Mouse (Mus musculus) ES-E14 (cell line): ENCODE results near the gene Arhgef19. TPM values are rescaled to one million over a fixed set of nuclear protein-coding genes. Genes with fewer than 3 reads are reported as not detected.

Experiments
- DNase-seq: peaks from one replicate; pipeline ENCODE4 v3.0.0-alpha.2; 2013; ENCODE audit warnings: low read depth, low spot score
- H3K27ac ChIP-seq: 2 replicates; pipeline ENCODE4 v1.5.1; 2012; ENCODE audit warnings: low read depth, mild to moderate bottlenecking, low read length, moderate library complexity, mixed read lengths; ENCODE audit not compliant: poor library complexity, insufficient read depth, severe bottlenecking
- H3K36me3 ChIP-seq: 2 replicates; pipeline ENCODE4 v1.6.1; 2012; ENCODE audit warnings: mild to moderate bottlenecking, low read length, moderate library complexity, mixed read lengths; ENCODE audit not compliant: control insufficient read depth, poor library complexity, insufficient read depth, severe bottlenecking
- H3K4me1 ChIP-seq, 2 experiments: fragments of 150-350 bp in 1 of 2; sonication (generic) in 1 of 2; 2 replicates each; pipeline ENCODE4 v1.6.1; 2012; ENCODE audit warnings: low read length in 2 of 2, mild to moderate bottlenecking in 1 of 2, mixed read lengths in 1 of 2; ENCODE audit not compliant: control insufficient read depth in 2 of 2, insufficient read depth in 2 of 2, poor library complexity in 1 of 2
- H3K4me3 ChIP-seq, 2 experiments: fragments of 150-350 bp in 1 of 2; sonication (generic) in 1 of 2; 2 replicates each; pipeline ENCODE4 v1.5.1; 2012; ENCODE audit warnings: low read length in 2 of 2, low read depth in 1 of 2, mild to moderate bottlenecking in 1 of 2, mixed read lengths in 1 of 2; ENCODE audit not compliant: insufficient read depth in 1 of 2, poor library complexity in 1 of 2, severe bottlenecking in 1 of 2
- H3K9ac ChIP-seq: 2 replicates; pipeline ENCODE4 v1.6.1; 2012; ENCODE audit warnings: low read depth, mild to moderate bottlenecking, low read length, mixed read lengths; ENCODE audit not compliant: poor library complexity, insufficient read depth, severe bottlenecking
- H3K9me3 ChIP-seq: fragments of 150-350 bp; sonication (generic); 2 replicates; pipeline ENCODE4 v1.6.1; 2012; ENCODE audit warnings: low read depth, mild to moderate bottlenecking, low read length; ENCODE audit not compliant: control insufficient read depth, insufficient read depth
- CHD2 ChIP-seq: IDR thresholded peaks from 2 replicates; pipeline ENCODE4 v1.6.1; 2014; ENCODE audit warnings: mild to moderate bottlenecking, low read depth, low read length, inconsistent platforms
- HCFC1 ChIP-seq: IDR thresholded peaks from 2 replicates; pipeline ENCODE4 v1.6.1; 2012; ENCODE audit warnings: low read length, inconsistent platforms, borderline replicate concordance; ENCODE audit not compliant: insufficient read depth
- MAFK ChIP-seq: IDR thresholded peaks from 2 replicates; pipeline ENCODE4 v1.6.1; 2014; ENCODE audit warnings: mild to moderate bottlenecking, low read depth, low read length, inconsistent platforms; ENCODE audit not compliant: insufficient read depth
- ZC3H11A ChIP-seq: IDR thresholded peaks from 2 replicates; pipeline ENCODE4 v1.6.1; 2012; ENCODE audit warnings: low read depth, mild to moderate bottlenecking, inconsistent platforms, low read length, borderline replicate concordance
- ZNF384 ChIP-seq: IDR thresholded peaks from 2 replicates; pipeline ENCODE4 v1.6.1; 2012; ENCODE audit warnings: low read depth, low read length, inconsistent platforms
- in situ Hi-C, 2 experiments: fragments of 600-800 bp; cut with MboI; formaldehyde crosslinking; loops; one replicate each; pipeline ENCODE4 v1.15.1; 2025; ENCODE audit warnings: low sequenced_read_pairs in 2 of 2, inconsistent platforms in 1 of 2; ENCODE audit not compliant: unreplicated experiment in 2 of 2
- total RNA-seq: library from RNA; depleted of rRNA; stranded (reverse); fragments of 300-350 nt; gene quantifications from 2 replicates; pipeline ENCODE4 v1.2.3, GENCODE M21; 2012

Gene Arhgef19
- total RNA-seq, 1 experiment, result 1.7 TPM

DNA sequence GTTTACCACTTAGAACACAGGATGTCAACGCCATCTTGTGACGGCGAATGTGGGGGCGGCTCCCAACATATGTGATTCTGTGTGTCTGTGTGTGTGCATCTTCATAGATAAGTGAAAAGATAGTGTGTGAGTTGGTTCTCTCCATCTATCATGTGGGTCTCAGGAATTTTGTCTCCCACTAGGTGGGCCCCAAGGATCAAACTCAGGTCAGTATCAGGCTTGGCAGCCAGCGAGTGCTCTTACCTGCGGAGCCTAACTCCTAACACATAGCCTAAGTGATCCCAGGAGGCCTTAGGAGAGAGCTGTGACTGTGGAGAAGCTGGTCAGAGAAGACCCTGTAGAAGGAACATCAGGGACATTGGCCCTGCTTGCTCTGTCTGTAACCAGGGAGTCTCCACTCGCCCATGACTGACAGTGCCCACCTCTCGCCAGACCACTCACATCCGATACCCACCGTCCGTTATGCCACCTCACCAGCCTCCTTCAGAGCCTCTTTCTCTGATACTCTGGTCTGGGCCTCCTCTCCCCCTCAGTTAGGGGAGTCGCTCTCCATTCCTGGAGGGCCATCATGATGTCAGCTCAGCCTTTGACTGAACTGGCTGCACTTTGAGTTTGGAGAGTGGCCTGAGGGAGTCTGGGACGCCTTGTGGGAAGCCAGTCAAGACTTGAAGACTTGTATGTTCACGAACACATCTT lies 28.6 kb upstream of the Arhgef19 start:
- H3K4me3 ChIP-seq, result no peak overlapping the region
- no peaks in the 10 kb centered on the region for H3K36me3 ChIP-seq
- DNase-seq, result no peak
- no peaks in the 10 kb centered on the region for H3K9me3 ChIP-seq
- peaks cover 0 to 6% of the 10 kb centered on the region in 2 experiments; a peak in 1 of 4 replicates for H3K4me1 ChIP-seq
- TF ChIP-seq HCFC1 (no peak), MAFK (no peak), CHD2 (no peak), ZNF384 (no peak), ZC3H11A (no peak)
- no peak overlapping the region for H3K9ac ChIP-seq
- no peak overlapping the region for H3K27ac ChIP-seq
- in situ Hi-C loops, result no loop called here

- no peak for TF ChIP-seq ZC3H11A
- no peak for TF ChIP-seq CHD2
- no peak for TF ChIP-seq ZNF384
- TF ChIP-seq HCFC1, result no peak
- TF ChIP-seq MAFK, result no peak
- no peak overlapping the region for H3K9ac ChIP-seq
- H3K27ac ChIP-seq, result no peak overlapping the region
- DNase-seq, result no peak
- no peak overlapping the region for H3K4me3 ChIP-seq
- no peaks in the 10 kb centered on the region for H3K36me3 ChIP-seq
- in situ Hi-C loops, result no loop called here
- H3K9me3 ChIP-seq, result no peaks in the 10 kb centered on the region
- peaks cover 0 to 6% of the 10 kb centered on the region in 2 experiments; a peak in 1 of 4 replicates for H3K4me1 ChIP-seq
Observed at GRCm38 (mm10) chr4:141211646-141212045, 27.7 kb upstream of the Arhgef19 start.

DNA sequence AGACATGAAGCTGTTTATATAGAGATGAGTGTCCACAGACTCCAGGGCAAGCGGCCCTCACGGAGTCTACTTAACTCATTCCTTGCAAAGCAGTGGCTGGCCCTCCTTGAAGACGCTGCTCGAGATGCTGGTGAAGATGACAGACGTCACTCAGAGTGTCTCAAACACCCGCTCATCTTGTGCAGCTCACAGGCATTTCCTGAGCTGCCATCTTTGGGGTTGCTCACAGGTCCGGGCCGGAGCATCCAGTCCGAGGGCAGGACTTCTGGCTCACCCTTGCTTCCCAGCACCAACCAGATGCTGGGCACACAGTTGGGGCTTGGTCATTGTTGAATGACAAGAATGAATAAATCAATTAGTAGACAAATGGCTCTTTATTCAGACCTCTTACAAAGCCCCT lies 26.4 kb upstream of the Arhgef19 start:
- no peak overlapping the region for H3K9ac ChIP-seq

DNA sequence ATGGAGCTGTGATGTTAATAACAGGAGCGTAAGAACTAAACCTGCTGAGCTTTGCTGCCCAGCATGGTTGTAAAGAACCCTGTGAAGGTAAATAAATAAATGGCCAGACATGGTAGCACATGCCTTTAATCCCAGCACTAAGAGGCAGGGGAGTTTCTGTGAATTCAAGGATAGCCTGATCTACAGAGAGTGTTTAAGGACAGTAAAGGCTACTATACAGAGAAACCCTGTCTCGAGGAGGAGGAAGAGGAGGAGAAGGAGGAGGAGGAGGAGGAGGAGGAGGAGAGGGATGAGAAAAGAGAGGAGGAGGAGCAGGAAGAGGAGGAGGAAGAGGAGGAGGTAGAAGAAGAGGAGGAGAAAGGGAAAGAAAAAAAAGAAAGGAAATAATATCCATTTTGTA lies 26.0 kb upstream of the Arhgef19 start:
- no peak for DNase-seq
- Histone ChIP-seq H3K27ac (no peak overlapping the region), H3K9ac (no peak overlapping the region), H3K9me3 (no peaks in the 10 kb centered on the region), H3K4me3 (no peak overlapping the region), H3K36me3 (no peaks in the 10 kb centered on the region), H3K4me1 (peaks cover 0 to 6% of the 10 kb centered on the region in 2 experiments; a peak in 1 of 4 replicates)
- TF ChIP-seq CHD2 (no peak), MAFK (no peak)
- in situ Hi-C loops, result no loop called here

More for the DNA sequence above, 26.4 kb upstream of the Arhgef19 start:
- H3K9me3 ChIP-seq, result no peaks in the 10 kb centered on the region
- H3K36me3 ChIP-seq, result no peaks in the 10 kb centered on the region
- no peak for TF ChIP-seq CHD2
- TF ChIP-seq ZNF384, result no peak
- TF ChIP-seq HCFC1, result no peak
- no peak for TF ChIP-seq MAFK
- no peak for TF ChIP-seq ZC3H11A
- peaks cover 0 to 6% of the 10 kb centered on the region in 2 experiments; a peak in 1 of 4 replicates for H3K4me1 ChIP-seq
- no peak overlapping the region for H3K27ac ChIP-seq
- no peak for DNase-seq
- H3K4me3 ChIP-seq, result no peak overlapping the region
- in situ Hi-C loops, result no loop called here
